Mouse (Mus musculus) heart, postnatal 0 days (tissue): ENCODE measurements around the gene Casp7. TPM values are rescaled to one million over a fixed set of nuclear protein-coding genes. Genes with fewer than 3 reads are reported as not detected.

Source experiments
- ATAC-seq: fragments of 200-750 bp; cut with Nextera tagmentation; 2 replicates; pipeline ENCODE4 v1.8.0; 2017; ENCODE audit warnings: low read depth, moderate number of reproducible peaks, moderate library complexity; ENCODE audit not compliant: insufficient read depth
- DNase-seq: peaks from one replicate; pipeline ENCODE4 v3.0.0-alpha.2; 2016; ENCODE audit warnings: low spot score
- H3K27ac ChIP-seq: fragments of 300-500 bp; sonication (generic); 2 replicates; pipeline ENCODE4 v1.5.1; 2014; ENCODE audit warnings: low read depth, mild to moderate bottlenecking
- H3K27me3 ChIP-seq: fragments of 300-500 bp; sonication (generic); 2 replicates; pipeline ENCODE4 v1.6.1; 2014; ENCODE audit warnings: low read length, mixed read lengths; ENCODE audit not compliant: control insufficient read depth, insufficient read depth
- H3K36me3 ChIP-seq: fragments of 300-500 bp; sonication (generic); replicated peaks from 2 replicates; pipeline ENCODE4 v1.6.1; 2014; ENCODE audit warnings: low read length, mixed read lengths; ENCODE audit not compliant: control insufficient read depth, insufficient read depth
- H3K4me1 ChIP-seq: fragments of 300-500 bp; sonication (generic); 2 replicates; pipeline ENCODE4 v1.6.1; 2014; ENCODE audit warnings: antibody characterized with exemption; ENCODE audit not compliant: control insufficient read depth, insufficient read depth
- H3K4me2 ChIP-seq: fragments of 300-500 bp; sonication (generic); 2 replicates; pipeline ENCODE4 v1.6.1; 2014; ENCODE audit warnings: low read depth, mild to moderate bottlenecking, low read length, moderate library complexity
- H3K4me3 ChIP-seq: fragments of 300-500 bp; sonication (generic); 2 replicates; pipeline ENCODE4 v1.5.1; 2014; ENCODE audit warnings: low read depth, low read length
- H3K9ac ChIP-seq: fragments of 300-500 bp; sonication (generic); replicated peaks from 2 replicates; pipeline ENCODE4 v1.6.1; 2014; ENCODE audit warnings: low read depth, low read length, mixed read lengths
- H3K9me3 ChIP-seq: fragments of 300-500 bp; sonication (generic); replicated peaks from 2 replicates; pipeline ENCODE4 v1.6.1; 2016; ENCODE audit warnings: low read length; ENCODE audit not compliant: control insufficient read depth
- CTCF ChIP-seq: IDR thresholded peaks from 2 replicates; pipeline ENCODE4 v1.5.1; 2016; ENCODE audit warnings: antibody characterized with exemption, control low read depth, low read depth
- EP300 ChIP-seq: IDR thresholded peaks from 2 replicates; pipeline ENCODE4 v1.6.1; 2016; ENCODE audit warnings: antibody characterized with exemption, low read depth
- WGBS: fragments of 180-500 bp; shearing (Covaris S2); extraction: QIAGEN DNeasy Blood & Tissue Kit; methylation state at CpG from one replicate; pipeline ENCODE4 v1.1.7; 2014; 5-methylcytosine and 5-hydroxymethylcytosine counted together
- polyA plus RNA-seq: library from polyadenylated mRNA; unstranded; fragments of >200 nt; fragmentation: Nextera tagmentation; extraction: Ambion mirVana; gene quantifications from 2 replicates; pipeline ENCODE4 v1.2.1, GENCODE M21; 2015
- total RNA-seq: library from RNA; depleted of rRNA; stranded (reverse); fragments of >200 nt; gene quantifications from 2 replicates; pipeline ENCODE4 v1.2.3, GENCODE M21; 2014; ENCODE audit warnings: low replicate concordance

Casp7 gene
- total and polyA plus RNA-seq, 2 experiments from 2014 or later: 27.0 to 33.2 TPM

- no peak for DNase-seq
- Histone ChIP-seq H3K9ac (no peak overlapping the region), H3K9me3 (no peaks in the 10 kb centered on the region), H3K4me3 (no peak overlapping the region), H3K4me1 (no peaks in the 10 kb centered on the region), H3K4me2 (no peak overlapping the region), H3K36me3 (no peaks in the 10 kb centered on the region), H3K27me3 (no peaks in the 10 kb centered on the region), H3K27ac (no peak overlapping the region)
- TF ChIP-seq CTCF (no peak), EP300 (no peak)
- ATAC-seq: no peak
- whole genome bisulfite sequencing: 38% methylated on average over 4 of the region's 4 CpGs
Measured at GRCm38 (mm10) chr19:56454862-56455261, 57.9 kb downstream of the Casp7 start.

GRCm38 (mm10) chr19:56455369-56455768 lies 58.4 kb downstream of the Casp7 start:
- TF ChIP-seq EP300 (no peak), CTCF (no peak)
- no peaks in the 10 kb centered on the region for H3K36me3 ChIP-seq
- no peaks in the 10 kb centered on the region for H3K4me1 ChIP-seq
- H3K27me3 ChIP-seq: no peaks in the 10 kb centered on the region
- DNase-seq (no peak), ATAC-seq (no peak)
- 35% methylated on average over 2 of the region's 2 CpGs for WGBS
- no peak overlapping the region for H3K4me3 ChIP-seq
- H3K27ac ChIP-seq: no peak overlapping the region
- no peak overlapping the region for H3K4me2 ChIP-seq
- H3K9ac ChIP-seq: no peak overlapping the region
- no peaks in the 10 kb centered on the region for H3K9me3 ChIP-seq

- 65% methylated on average over 4 of the region's 4 CpGs for WGBS
Measured at GRCm38 (mm10) chr19:56457569-56457968, 60.6 kb downstream of the Casp7 start.

DNA sequence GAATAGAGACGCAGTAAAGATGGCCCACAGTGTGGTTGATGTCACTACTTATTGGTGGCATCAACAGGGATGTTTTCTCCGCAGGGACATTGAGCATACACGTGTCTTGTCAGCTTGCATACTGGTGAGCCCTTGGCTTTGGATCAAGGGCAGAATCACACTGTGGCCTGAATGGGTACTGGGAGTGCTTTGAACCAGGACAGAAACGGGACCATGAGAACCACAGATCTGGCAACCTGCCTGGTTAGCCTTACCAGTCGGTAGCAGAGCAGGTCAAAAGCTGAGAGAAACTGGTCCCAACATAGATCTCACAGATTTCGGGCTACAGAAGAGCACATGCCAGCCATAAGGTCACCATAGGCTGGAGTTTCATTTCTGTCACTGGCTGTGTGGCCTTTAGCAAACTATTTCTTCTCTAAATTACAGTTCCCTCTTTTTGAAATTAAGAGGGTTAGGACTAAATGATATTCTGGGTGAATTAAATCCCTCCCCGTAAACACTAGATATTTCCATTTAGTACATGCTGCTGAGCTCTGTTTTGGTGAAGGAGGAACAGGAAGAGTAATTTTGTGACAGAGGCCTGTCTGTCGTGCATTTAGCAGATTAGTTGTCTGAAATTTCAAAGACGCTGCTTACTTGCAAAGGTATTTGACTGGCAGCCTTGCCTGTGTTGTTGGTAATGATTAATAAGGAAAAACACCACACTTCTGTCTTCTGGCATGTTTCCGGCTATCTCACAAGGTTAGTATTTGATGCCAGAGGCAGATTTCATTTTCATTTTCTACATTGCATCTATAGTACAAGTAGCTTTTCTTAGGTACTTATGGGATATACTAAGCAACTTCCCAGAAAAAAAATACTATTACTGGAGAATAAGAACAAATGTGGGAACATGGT lies 62.5 kb downstream of the Casp7 start:
- ATAC-seq: no peak
- no peaks in the 10 kb centered on the region for H3K4me1 ChIP-seq
- 79% methylated on average over 10 of the region's 10 CpGs for WGBS
- no peaks in the 10 kb centered on the region for H3K27me3 ChIP-seq
- TF ChIP-seq CTCF (no peak), EP300 (no peak)
- no peak overlapping the region for H3K4me2 ChIP-seq
- H3K27ac ChIP-seq: no peak overlapping the region
- no peaks in the 10 kb centered on the region for H3K9me3 ChIP-seq
- no peak overlapping the region for H3K9ac ChIP-seq
- H3K4me3 ChIP-seq: no peak overlapping the region
- H3K36me3 ChIP-seq: no peaks in the 10 kb centered on the region
- no peak for DNase-seq

More at GRCm38 (mm10) chr19:56457569-56457968, 60.6 kb downstream of the Casp7 start:
- H3K4me3 ChIP-seq: no peak overlapping the region
- no peaks in the 10 kb centered on the region for H3K4me1 ChIP-seq
- DNase-seq (no peak), ATAC-seq (no peak)
- H3K9me3 ChIP-seq: no peaks in the 10 kb centered on the region
- no peak overlapping the region for H3K4me2 ChIP-seq
- TF ChIP-seq CTCF (no peak), EP300 (no peak)
- no peak overlapping the region for H3K9ac ChIP-seq
- H3K36me3 ChIP-seq: no peaks in the 10 kb centered on the region
- H3K27me3 ChIP-seq: no peaks in the 10 kb centered on the region
- H3K27ac ChIP-seq: no peak overlapping the region

GRCm38 (mm10) chr19:56460241-56460640 lies 63.3 kb downstream of the Casp7 start:
- H3K9ac ChIP-seq: no peak overlapping the region
- H3K27me3 ChIP-seq: no peaks in the 10 kb centered on the region
- ATAC-seq: no peak
- no peak overlapping the region for H3K4me3 ChIP-seq
- no peak overlapping the region for H3K27ac ChIP-seq
- no peak for TF ChIP-seq CTCF
- TF ChIP-seq EP300: no peak
- no peaks in the 10 kb centered on the region for H3K4me1 ChIP-seq
- H3K9me3 ChIP-seq: no peaks in the 10 kb centered on the region
- no peak overlapping the region for H3K4me2 ChIP-seq
- 82% methylated on average over 2 of the region's 2 CpGs for WGBS
- DNase-seq: no peak
- no peaks in the 10 kb centered on the region for H3K36me3 ChIP-seq
